Mouse (Mus musculus) forelimb bud, embryonic 11.5 days (tissue): ENCODE data around the gene Obsl1.

Source experiments
- DNase-seq: peaks from one replicate; pipeline ENCODE4 v3.0.0-alpha.2; 2012; ENCODE audit warnings: low read depth, low spot score

The Obsl1 gene

DNA sequence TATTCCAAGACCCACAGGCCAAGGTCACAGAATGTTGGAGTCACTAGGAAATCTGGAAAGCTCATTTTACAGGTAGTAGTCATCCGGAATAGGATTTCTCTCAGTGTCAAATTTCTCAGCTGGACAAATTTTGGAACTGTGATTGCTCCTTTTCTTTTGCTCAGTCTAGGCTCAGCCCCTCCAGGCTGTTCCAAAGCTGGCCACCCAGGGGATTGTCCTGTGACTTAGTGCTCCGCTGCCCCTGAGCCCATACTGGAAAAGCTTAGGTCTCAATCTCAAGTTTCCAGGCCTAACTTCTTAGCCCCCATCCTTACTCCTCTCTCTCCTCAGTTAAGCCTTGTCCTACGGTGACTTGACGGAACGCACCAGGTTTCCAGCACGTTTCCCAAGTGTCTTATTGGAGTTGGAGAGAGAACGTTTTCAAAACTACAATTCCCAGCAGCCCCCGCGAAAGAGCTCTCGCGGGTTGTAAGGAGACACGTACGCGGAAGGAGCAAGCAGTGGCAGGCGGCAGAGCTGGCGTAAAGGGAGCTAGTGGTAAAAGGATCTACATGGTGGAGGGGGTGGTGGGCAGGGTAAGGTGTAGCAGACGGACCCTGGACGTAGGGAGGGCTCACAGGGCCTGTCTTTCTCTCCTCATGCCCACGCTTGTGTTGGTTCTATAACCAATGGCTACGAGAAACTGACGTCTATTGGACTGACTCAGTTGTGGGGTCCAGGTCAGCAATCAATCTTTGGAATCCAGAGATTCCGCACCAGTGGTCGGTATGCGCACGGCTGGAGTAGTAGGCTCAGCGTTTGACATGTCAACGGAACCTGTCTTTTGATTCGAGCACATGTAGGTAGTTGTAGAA is 70.5 kb downstream of the Obsl1 start, which contains the start of gene Gmppa:
Gene Gmppa, plus strand, starts transcription at position 456 of the 854 bp plus-strand sequence.
- DNase-seq: peak; percentile 86
